Mouse (Mus musculus): Measurements from ENCODE around the gene Boc.

DNA sequence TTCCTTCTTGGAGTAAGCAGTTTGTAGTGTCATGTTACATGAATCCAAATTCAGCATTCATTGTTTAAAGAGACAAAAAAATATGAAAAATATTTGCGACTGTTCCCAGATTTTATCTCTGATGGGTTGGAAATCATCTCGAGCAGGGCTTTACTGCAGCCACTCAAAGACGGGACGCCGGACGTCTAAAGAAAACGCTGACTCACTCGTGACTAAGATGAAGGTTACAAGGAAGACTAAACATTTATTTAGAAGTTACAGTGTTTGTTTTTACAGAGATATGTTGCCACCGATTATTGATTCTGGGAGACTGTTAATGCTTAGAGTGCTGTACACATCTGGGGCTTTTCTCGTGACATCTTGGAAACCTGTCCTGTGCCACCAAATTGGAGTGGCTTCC is 73.9 kb downstream of the Boc start:
- TF ChIP-seq CTCF (IDR thresholded peaks at IDR 0.05; ENCODE audit: borderline replicate concordance, insufficient read depth, low read length) (no peak), POLR2A (IDR thresholded peaks at IDR 0.05; ENCODE audit: low read depth, low read length) (no peak)
